Mouse (Mus musculus) hindbrain, embryonic 10.5 days (tissue): ENCODE data around the gene Vmn1r2. TPM values are rescaled to one million over a fixed set of nuclear protein-coding genes. Genes with fewer than 3 reads are reported as not detected.

Experiments used
- polyA plus RNA-seq: library from polyadenylated mRNA; unstranded; fragments of >200 nt; fragmentation: Nextera tagmentation; extraction: Ambion mirVana; gene quantifications from 2 replicates; pipeline ENCODE4 v1.2.1, GENCODE M21; 2016

Vmn1r2 gene
- polyA plus RNA-seq, 1 experiment from 2014 or later, result not detected

Other genes with a start within 250 kb of the Vmn1r2 start
- gene Vmn1r3, start 18.0 kb downstream of the Vmn1r2 start, polyA plus RNA-seq, result not detected in 2 replicates